Mouse (Mus musculus): ENCODE data around the gene Vps25.

DNA sequence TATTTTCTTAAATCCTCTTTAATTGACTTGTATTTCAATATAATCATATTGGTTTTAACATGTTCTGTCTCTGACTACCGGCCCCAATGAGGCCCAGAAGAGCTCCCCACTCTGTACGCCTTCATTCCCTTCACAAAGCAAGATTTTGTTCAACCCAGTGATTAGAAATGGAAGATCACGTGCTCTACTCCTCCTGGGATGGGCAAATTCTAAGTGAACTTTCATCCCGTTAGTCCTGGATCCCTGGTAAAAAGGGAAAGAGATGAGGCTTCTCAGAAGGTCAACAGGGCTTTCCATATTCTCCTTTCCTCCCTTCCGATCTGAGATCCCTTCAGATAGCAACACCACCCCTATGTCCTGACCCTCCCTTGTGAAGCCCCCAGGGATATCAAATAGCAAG, 23.0 kb upstream of the Vps25 start:
- TF ChIP-seq POLR2AphosphoS2 (IDR thresholded peaks at IDR 0.05; ENCODE audit: insufficient read length, low read depth) (no peak), USF1 (IDR thresholded peaks at IDR 0.05; ENCODE audit: low read depth) (no peak), TCF12 (IDR thresholded peaks at IDR 0.05; ENCODE audit: insufficient read depth, poor library complexity, severe bottlenecking) (no peak), REST (IDR thresholded peaks at IDR 0.05; ENCODE audit: insufficient read depth, insufficient read length) (no peak), POLR2A (IDR thresholded peaks at IDR 0.05; ENCODE audit: insufficient read length, low read depth) (no peak)

Measured in myocyte (in vitro differentiated cells).